Mouse (Mus musculus): ENCODE results near the gene Akap6. TPM values are rescaled to one million over a fixed set of nuclear protein-coding genes. Genes with fewer than 3 reads are reported as not detected.

The Akap6 gene
- polyA plus RNA-seq, 1 experiment from 2014 or later, result 28.7 TPM

DNA sequence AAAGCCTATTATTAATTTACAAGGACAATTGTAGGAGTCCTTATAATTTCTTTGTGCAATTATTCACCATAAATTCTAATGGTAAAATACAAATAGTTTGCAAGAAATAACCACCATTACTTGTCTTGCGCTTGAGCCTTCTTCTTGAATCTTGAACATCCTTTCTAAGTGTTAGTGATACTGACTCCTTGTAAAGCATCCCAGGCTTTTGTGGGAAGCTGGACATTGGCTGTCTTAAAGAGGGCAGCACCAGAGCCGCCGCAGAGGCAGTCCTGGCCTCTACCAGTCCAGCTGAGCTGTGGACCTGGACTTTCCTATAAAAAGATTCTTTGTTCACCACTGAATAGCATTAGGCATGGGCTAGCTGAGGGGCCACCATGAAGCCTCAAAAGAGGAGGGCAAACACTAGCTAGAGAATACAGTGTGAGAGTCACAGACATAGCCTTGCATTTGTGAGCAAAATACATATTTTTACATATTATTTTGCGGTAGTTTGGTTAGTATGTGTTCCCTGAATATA lies 365.1 kb downstream of the Akap6 start:
- Histone ChIP-seq H3K27me3 (no peaks in the 10 kb centered on the region), H3K4me3 (replicated peaks) (no peak overlapping the region), H3K9ac (replicated peaks) (no peak overlapping the region), H3K36me3 (no peaks in the 10 kb centered on the region), H3K4me2 (replicated peaks) (peak overlapping the region; percentile 25), H3K27ac (peak overlapping the region; percentile 77), H3K9me3 (no peaks in the 10 kb centered on the region), H3K4me1 (replicated peaks) (peaks cover 79% of the 10 kb centered on the region)
- peak; percentile 84 for ATAC-seq
- WGBS, result 13% methylated on average over 4 of the region's 4 CpGs

GRCm38 (mm10) chr12:53065031-53065785 lies 366.0 kb downstream of the Akap6 start:
- no peak overlapping the region for H3K9ac ChIP-seq (replicated peaks)
- no peaks in the 10 kb centered on the region for H3K27me3 ChIP-seq
- no peak overlapping the region for H3K4me3 ChIP-seq (replicated peaks)
- H3K27ac ChIP-seq, result peak overlapping the region; percentile 77
- H3K9me3 ChIP-seq, result no peaks in the 10 kb centered on the region
- 6% methylated on average over 11 of the region's 11 CpGs for WGBS
- H3K36me3 ChIP-seq, result no peaks in the 10 kb centered on the region
- peak overlapping the region; percentile 25 for H3K4me2 ChIP-seq (replicated peaks)
- no peak for ATAC-seq
- H3K4me1 ChIP-seq (replicated peaks), result peaks cover 76% of the 10 kb centered on the region

GRCm38 (mm10) chr12:53066321-53066720 lies 367.1 kb downstream of the Akap6 start:
- no peaks in the 10 kb centered on the region for H3K36me3 ChIP-seq
- ATAC-seq, result no peak
- no peaks in the 10 kb centered on the region for H3K9me3 ChIP-seq
- H3K4me3 ChIP-seq (replicated peaks), result no peak overlapping the region
- no peak overlapping the region for H3K27ac ChIP-seq
- no peak overlapping the region for H3K4me2 ChIP-seq (replicated peaks)
- peaks cover 74% of the 10 kb centered on the region for H3K4me1 ChIP-seq (replicated peaks)
- H3K9ac ChIP-seq (replicated peaks), result no peak overlapping the region
- H3K27me3 ChIP-seq, result no peaks in the 10 kb centered on the region
- 53% methylated on average over 9 of the region's 9 CpGs for WGBS

GRCm38 (mm10) chr12:53070907-53071306 lies 371.7 kb downstream of the Akap6 start:
- WGBS, result 55% methylated on average over 5 of the region's 5 CpGs
- H3K36me3 ChIP-seq, result peaks cover 3% of the 10 kb centered on the region; the same call in 1 of the 2 replicates
- no peak overlapping the region for H3K4me2 ChIP-seq (replicated peaks)
- H3K9ac ChIP-seq (replicated peaks), result no peak overlapping the region
- no peak overlapping the region for H3K27ac ChIP-seq
- H3K9me3 ChIP-seq, result no peaks in the 10 kb centered on the region
- H3K4me1 ChIP-seq (replicated peaks), result peaks cover 38% of the 10 kb centered on the region
- H3K27me3 ChIP-seq, result no peaks in the 10 kb centered on the region
- no peak overlapping the region for H3K4me3 ChIP-seq (replicated peaks)
- ATAC-seq, result no peak

DNA sequence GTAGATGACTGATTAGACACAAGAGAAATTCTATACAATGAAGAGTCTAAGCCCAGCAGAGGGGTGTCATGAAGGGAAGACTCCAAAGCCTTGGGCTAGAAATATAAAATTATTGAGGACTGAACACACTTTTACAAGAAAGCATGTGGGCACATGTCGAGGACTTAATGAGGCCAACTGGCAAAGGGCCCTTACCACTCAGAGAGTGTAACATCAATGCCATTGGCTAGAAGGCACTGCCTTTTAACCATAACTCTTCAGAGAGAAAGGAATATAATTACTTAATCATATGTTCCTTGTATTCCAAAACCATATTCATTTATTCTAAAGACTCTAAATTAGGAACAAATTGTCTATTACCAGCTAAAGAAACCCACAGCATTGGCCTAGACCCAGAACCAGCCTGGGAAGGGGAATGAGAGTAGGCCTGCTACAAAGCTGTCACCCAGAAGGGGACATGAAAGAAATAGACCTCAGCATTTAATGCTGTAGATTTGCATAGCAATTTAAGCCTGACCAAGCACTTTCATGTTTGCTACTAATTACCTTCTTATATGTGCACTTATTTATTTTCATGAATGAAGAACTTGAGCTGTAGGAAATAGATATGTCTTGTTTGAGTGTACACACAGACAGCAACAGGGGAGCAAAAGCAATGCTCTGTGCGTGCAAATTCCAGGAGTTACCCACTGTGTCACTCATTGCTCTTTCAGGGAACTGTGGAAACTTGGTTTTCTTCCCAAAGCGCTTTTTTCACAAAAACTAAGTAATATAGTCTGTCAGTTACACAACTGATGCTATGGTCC lies 377.6 kb downstream of the Akap6 start:
- H3K36me3 ChIP-seq, result peaks cover 3% of the 10 kb centered on the region; the same call in 1 of the 2 replicates
- no peaks in the 10 kb centered on the region for H3K9me3 ChIP-seq
- no peak overlapping the region for H3K9ac ChIP-seq (replicated peaks)
- no peak overlapping the region for H3K27ac ChIP-seq
- H3K4me3 ChIP-seq (replicated peaks), result no peak overlapping the region
- 89% methylated on average over 3 of the region's 3 CpGs for WGBS
- H3K4me1 ChIP-seq (replicated peaks), result 0 out of 2 replicates have a peak, but pooled peaks cover 4% of the 10 kb centered on the region
- no peaks in the 10 kb centered on the region for H3K27me3 ChIP-seq
- no peak overlapping the region for H3K4me2 ChIP-seq (replicated peaks)
- ATAC-seq, result no peak

- no peak overlapping the region for H3K27ac ChIP-seq
- H3K9ac ChIP-seq (replicated peaks), result no peak overlapping the region
- H3K36me3 ChIP-seq, result no peaks in the 10 kb centered on the region
- no peak overlapping the region for H3K4me2 ChIP-seq (replicated peaks)
- H3K4me3 ChIP-seq (replicated peaks), result no peak overlapping the region
- no peaks in the 10 kb centered on the region for H3K27me3 ChIP-seq
- H3K9me3 ChIP-seq, result no peaks in the 10 kb centered on the region
- no peaks in the 10 kb centered on the region for H3K4me1 ChIP-seq (replicated peaks)
- 84% methylated on average over 3 of the region's 3 CpGs for WGBS
- no peak for ATAC-seq
Observed at GRCm38 (mm10) chr12:53085789-53086188, 386.6 kb downstream of the Akap6 start.

DNA sequence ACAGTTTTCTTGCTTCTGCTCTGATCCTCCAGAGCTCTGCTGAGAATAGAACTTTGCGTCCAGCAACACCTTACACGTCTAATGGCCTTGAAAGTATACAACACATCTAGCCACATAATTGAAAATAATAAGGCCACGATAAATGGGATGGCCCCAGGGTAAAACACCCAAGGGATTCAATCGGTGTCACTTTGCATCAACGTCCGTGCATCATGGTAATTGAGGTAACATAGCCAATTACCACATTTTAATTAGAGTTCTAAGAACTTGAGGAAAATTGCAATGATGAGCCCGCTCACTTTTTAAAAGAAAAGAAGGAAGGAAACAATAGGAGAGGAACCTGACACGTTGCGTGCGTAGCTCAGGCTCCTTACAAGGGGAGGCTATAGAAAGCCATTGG lies 413.1 kb downstream of the Akap6 start:
- no peak for ATAC-seq
- 60% methylated on average over 10 of the region's 10 CpGs for WGBS

DNA sequence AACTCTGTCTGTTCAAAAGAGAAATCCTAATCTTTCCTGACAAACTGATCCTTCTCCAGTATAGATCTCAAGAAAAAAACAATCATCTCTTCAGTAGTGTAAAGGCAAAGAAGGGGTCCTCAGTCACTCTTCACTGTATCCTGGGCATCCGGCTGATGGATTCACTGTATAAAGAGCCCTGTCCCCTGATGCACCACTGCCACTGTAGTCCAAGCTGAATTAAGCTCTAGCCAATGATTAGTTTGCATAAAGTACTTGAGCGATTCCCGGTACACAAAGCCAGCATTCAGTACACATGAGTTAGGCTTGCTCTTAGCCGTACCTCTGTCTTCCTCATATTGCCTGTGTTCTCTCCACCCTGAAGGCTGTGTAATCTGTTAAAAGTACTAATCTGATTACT lies 420.2 kb downstream of the Akap6 start:
- H3K9ac ChIP-seq (replicated peaks), result no peak overlapping the region
- H3K9me3 ChIP-seq, result no peaks in the 10 kb centered on the region
- peaks cover 23% of the 10 kb centered on the region for H3K4me1 ChIP-seq (replicated peaks)
- H3K27ac ChIP-seq, result peak overlapping the region; percentile 40; the same call in 1 of the 2 replicates
- H3K4me3 ChIP-seq (replicated peaks), result no peak overlapping the region
- ATAC-seq, result peak; percentile 58; the same call in 1 of the 2 replicates
- no peaks in the 10 kb centered on the region for H3K27me3 ChIP-seq
- WGBS, result 12% methylated on average over 4 of the region's 4 CpGs
- 0 out of 2 replicates have a peak, but pooled peaks cover 4% of the 10 kb centered on the region for H3K36me3 ChIP-seq
- H3K4me2 ChIP-seq (replicated peaks), result no peak overlapping the region

More for the DNA sequence above, 413.1 kb downstream of the Akap6 start:
- Histone ChIP-seq H3K9ac (replicated peaks) (no peak overlapping the region), H3K36me3 (peaks cover 11% of the 10 kb centered on the region; the same call in 1 of the 2 replicates), H3K9me3 (no peaks in the 10 kb centered on the region), H3K27me3 (no peaks in the 10 kb centered on the region), H3K27ac (no peak overlapping the region), H3K4me3 (replicated peaks) (no peak overlapping the region), H3K4me2 (replicated peaks) (no peak overlapping the region), H3K4me1 (replicated peaks) (no peaks in the 10 kb centered on the region)

DNA sequence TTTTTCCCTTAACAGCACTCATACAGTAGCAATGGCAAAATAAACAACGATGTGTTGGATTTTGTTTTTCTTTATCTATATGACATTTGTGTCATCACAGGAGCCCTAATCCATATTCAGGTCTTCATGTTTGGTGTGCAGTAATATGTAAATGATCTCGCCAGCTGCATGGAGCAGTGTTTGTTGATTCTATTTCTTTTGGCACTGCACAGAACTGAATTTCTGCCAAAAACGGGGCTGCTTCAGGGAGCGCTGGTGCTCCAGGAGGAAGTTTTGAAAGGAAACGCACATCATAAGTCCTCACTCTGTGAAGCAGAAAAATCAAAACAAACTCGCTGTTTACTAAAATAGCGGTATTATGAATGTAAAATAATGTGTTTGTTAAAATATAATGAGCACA lies 424.9 kb downstream of the Akap6 start:
- Histone ChIP-seq H3K9ac (replicated peaks) (no peak overlapping the region; the same call in 1 of the 2 replicates), H3K4me3 (replicated peaks) (no peak overlapping the region), H3K27ac (peak overlapping the region; percentile 75), H3K36me3 (0 out of 2 replicates have a peak, but pooled peaks cover 4% of the 10 kb centered on the region), H3K4me2 (replicated peaks) (0 out of 2 replicates have a peak overlapping the region, but pooled peaks have one; percentile 11), H3K27me3 (no peaks in the 10 kb centered on the region), H3K4me1 (replicated peaks) (peaks cover 31% of the 10 kb centered on the region), H3K9me3 (no peaks in the 10 kb centered on the region)
- WGBS, result 51% methylated on average over 7 of the region's 7 CpGs
- no peak for ATAC-seq

GRCm38 (mm10) chr12:53124696-53125095 lies 425.5 kb downstream of the Akap6 start:
- WGBS, result 18% methylated on average over 1 of the region's 1 CpGs
- ATAC-seq, result peak; percentile 43; the same call in 1 of the 2 replicates

DNA sequence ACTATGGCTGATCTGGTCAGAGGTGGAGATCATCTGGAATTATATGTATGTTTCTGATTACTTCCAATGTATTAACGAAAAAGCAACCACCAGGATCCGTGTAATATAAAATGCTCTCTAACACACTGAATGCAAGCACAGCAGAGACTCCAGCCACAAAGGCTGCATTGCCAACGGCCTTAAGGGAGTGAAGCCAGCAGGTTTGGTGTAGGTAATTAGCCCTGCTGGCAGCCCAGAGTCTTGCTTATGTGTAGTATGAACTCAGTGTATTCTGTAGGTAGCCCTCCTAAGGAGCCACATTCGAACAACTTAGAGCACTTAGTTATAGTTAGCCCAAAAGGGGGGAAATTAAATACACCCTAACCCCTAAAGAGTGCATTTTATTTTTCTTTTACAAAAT lies 426.1 kb downstream of the Akap6 start:
- peak overlapping the region; percentile 75 for H3K27ac ChIP-seq
- ATAC-seq, result no peak
- H3K4me3 ChIP-seq (replicated peaks), result no peak overlapping the region
- 80% methylated on average over 4 of the region's 4 CpGs for WGBS
- H3K9ac ChIP-seq (replicated peaks), result no peak overlapping the region
- 0 out of 2 replicates have a peak, but pooled peaks cover 4% of the 10 kb centered on the region for H3K36me3 ChIP-seq
- peaks cover 21% of the 10 kb centered on the region for H3K4me1 ChIP-seq (replicated peaks)
- no peak overlapping the region for H3K4me2 ChIP-seq (replicated peaks)
- H3K9me3 ChIP-seq, result no peaks in the 10 kb centered on the region
- H3K27me3 ChIP-seq, result no peaks in the 10 kb centered on the region

More at GRCm38 (mm10) chr12:53124696-53125095, 425.5 kb downstream of the Akap6 start:
- H3K36me3 ChIP-seq, result 0 out of 2 replicates have a peak, but pooled peaks cover 4% of the 10 kb centered on the region
- H3K4me1 ChIP-seq (replicated peaks), result peaks cover 25% of the 10 kb centered on the region
- no peaks in the 10 kb centered on the region for H3K9me3 ChIP-seq
- H3K27me3 ChIP-seq, result no peaks in the 10 kb centered on the region
- H3K4me3 ChIP-seq (replicated peaks), result no peak overlapping the region
- no peak overlapping the region for H3K4me2 ChIP-seq (replicated peaks)
- peak overlapping the region; percentile 75 for H3K27ac ChIP-seq
- no peak overlapping the region for H3K9ac ChIP-seq (replicated peaks)

- Histone ChIP-seq H3K9ac (replicated peaks) (no peak overlapping the region), H3K4me3 (replicated peaks) (no peak overlapping the region), H3K36me3 (peaks cover 2% of the 10 kb centered on the region), H3K9me3 (no peaks in the 10 kb centered on the region), H3K27ac (no peak overlapping the region), H3K27me3 (no peaks in the 10 kb centered on the region), H3K4me2 (replicated peaks) (no peak overlapping the region), H3K4me1 (replicated peaks) (no peaks in the 10 kb centered on the region)
- WGBS, result 90% methylated on average over 2 of the region's 2 CpGs
- no peak for ATAC-seq
Observed at GRCm38 (mm10) chr12:53134196-53134595, 435.0 kb downstream of the Akap6 start.

Data from midbrain, embryonic 13.5 days (tissue).